Mouse (Mus musculus) lung, postnatal 0 days (tissue): ENCODE measurements around the gene Tpx2. TPM values are rescaled to one million over a fixed set of nuclear protein-coding genes. Genes with fewer than 3 reads are reported as not detected.

ENCODE experiments used
- ATAC-seq: fragments of 200-750 bp; cut with Nextera tagmentation; 2 replicates; pipeline ENCODE4 v1.8.0; 2017; ENCODE audit warnings: moderate library complexity
- DNase-seq: peaks from one replicate; pipeline ENCODE4 v3.0.0-alpha.2; 2016; ENCODE audit warnings: low spot score
- H3K27ac ChIP-seq: fragments of 300-500 bp; sonication (generic); 2 replicates; pipeline ENCODE4 v1.5.1; 2014; ENCODE audit warnings: antibody characterized with exemption, mild to moderate bottlenecking, low read length, mixed read lengths
- H3K27me3 ChIP-seq: fragments of 300-500 bp; sonication (generic); replicated peaks from 2 replicates; pipeline ENCODE4 v1.6.1; 2014; ENCODE audit warnings: low read length, mixed read lengths; ENCODE audit not compliant: insufficient read depth
- H3K36me3 ChIP-seq: fragments of 300-500 bp; sonication (generic); 2 replicates; pipeline ENCODE4 v1.6.1; 2014; ENCODE audit warnings: low read length, mixed read lengths; ENCODE audit not compliant: insufficient read depth
- H3K4me1 ChIP-seq: fragments of 300-500 bp; sonication (generic); 2 replicates; pipeline ENCODE4 v1.6.1; 2014; ENCODE audit warnings: antibody characterized with exemption, low read depth, low read length, mixed read lengths; ENCODE audit not compliant: insufficient read depth
- H3K4me2 ChIP-seq: fragments of 300-500 bp; sonication (generic); replicated peaks from 2 replicates; pipeline ENCODE4 v1.6.1; 2014; ENCODE audit warnings: low read depth, mild to moderate bottlenecking, low read length, moderate library complexity, mixed read lengths
- H3K4me3 ChIP-seq: fragments of 300-500 bp; sonication (generic); 2 replicates; pipeline ENCODE4 v1.5.1; 2014; ENCODE audit warnings: low read depth, low read length
- H3K9ac ChIP-seq: fragments of 300-500 bp; sonication (generic); replicated peaks from 2 replicates; pipeline ENCODE4 v1.6.1; 2014; ENCODE audit warnings: low read depth, mild to moderate bottlenecking
- H3K9me3 ChIP-seq: fragments of 300-500 bp; sonication (generic); 2 replicates; pipeline ENCODE4 v1.6.1; 2016; ENCODE audit warnings: low read length, mixed read lengths
- CTCF ChIP-seq: IDR thresholded peaks from 2 replicates; pipeline ENCODE4 v1.5.1; 2016; ENCODE audit warnings: antibody characterized with exemption, mild to moderate bottlenecking
- EP300 ChIP-seq: IDR thresholded peaks from 2 replicates; pipeline ENCODE4 v1.6.1; 2016; ENCODE audit warnings: antibody characterized with exemption, mild to moderate bottlenecking, control low read depth
- WGBS: fragments of 180-500 bp; shearing (Covaris S2); extraction: QIAGEN DNeasy Blood & Tissue Kit; methylation state at CpG from one replicate; pipeline ENCODE4 v1.1.7; 2014; 5-methylcytosine and 5-hydroxymethylcytosine counted together
- polyA plus RNA-seq: library from polyadenylated mRNA; unstranded; fragments of >200 nt; fragmentation: Nextera tagmentation; extraction: Ambion mirVana; gene quantifications from 2 replicates; pipeline ENCODE4 v1.2.1, GENCODE M21; 2015

Gene Tpx2
- polyA plus RNA-seq, 1 experiment from 2014 or later, result 3.1 TPM

- Histone ChIP-seq H3K4me2 (no peak overlapping the region), H3K27ac (no peak overlapping the region), H3K27me3 (no peaks in the 10 kb centered on the region), H3K9me3 (no peaks in the 10 kb centered on the region), H3K9ac (no peak overlapping the region), H3K4me1 (no peaks in the 10 kb centered on the region), H3K4me3 (no peak overlapping the region), H3K36me3 (peaks cover 3% of the 10 kb centered on the region; the same call in 1 of the 2 replicates)
- ATAC-seq, result no peak
- TF ChIP-seq EP300 (no peak), CTCF (no peak)
- no peak for DNase-seq
- WGBS, result 83% methylated on average over 6 of the region's 6 CpGs
These were observed 15.6 kb downstream of the Tpx2 start for GRCm38 (mm10) chr2:152863346-152863745.

- H3K9me3 ChIP-seq, result no peaks in the 10 kb centered on the region
- ATAC-seq (no peak), DNase-seq (no peak)
- no peaks in the 10 kb centered on the region for H3K27me3 ChIP-seq
- H3K36me3 ChIP-seq, result peaks cover 3% of the 10 kb centered on the region; the same call in 1 of the 2 replicates
- no peak overlapping the region for H3K9ac ChIP-seq
- WGBS, result 88% methylated on average over 3 of the region's 3 CpGs
- no peaks in the 10 kb centered on the region for H3K4me1 ChIP-seq
- H3K27ac ChIP-seq, result no peak overlapping the region
- H3K4me3 ChIP-seq, result no peak overlapping the region
- TF ChIP-seq EP300 (no peak), CTCF (no peak)
- no peak overlapping the region for H3K4me2 ChIP-seq
These were observed 30.5 kb downstream of the Tpx2 start for GRCm38 (mm10) chr2:152878239-152878638.

GRCm38 (mm10) chr2:152880898-152881297 lies 33.1 kb downstream of the Tpx2 start:
- Histone ChIP-seq H3K36me3 (peaks cover 3% of the 10 kb centered on the region; the same call in 1 of the 2 replicates), H3K4me3 (no peak overlapping the region), H3K27ac (no peak overlapping the region), H3K4me2 (no peak overlapping the region), H3K9ac (no peak overlapping the region), H3K9me3 (no peaks in the 10 kb centered on the region), H3K4me1 (no peaks in the 10 kb centered on the region), H3K27me3 (no peaks in the 10 kb centered on the region)
- DNase-seq, result no peak
- TF ChIP-seq CTCF (no peak), EP300 (no peak)
- 90% methylated on average over 13 of the region's 13 CpGs for WGBS
- no peak for ATAC-seq

GRCm38 (mm10) chr2:152884101-152884645 lies 36.4 kb downstream of the Tpx2 start:
- Histone ChIP-seq H3K9ac (no peak overlapping the region), H3K4me1 (no peaks in the 10 kb centered on the region), H3K4me2 (no peak overlapping the region), H3K9me3 (no peaks in the 10 kb centered on the region), H3K4me3 (no peak overlapping the region), H3K36me3 (no peaks in the 10 kb centered on the region), H3K27me3 (no peaks in the 10 kb centered on the region), H3K27ac (no peak overlapping the region)
- TF ChIP-seq CTCF (no peak), EP300 (no peak)
- WGBS, result 91% methylated on average over 6 of the region's 6 CpGs
- no peak for ATAC-seq
- no peak for DNase-seq

DNA sequence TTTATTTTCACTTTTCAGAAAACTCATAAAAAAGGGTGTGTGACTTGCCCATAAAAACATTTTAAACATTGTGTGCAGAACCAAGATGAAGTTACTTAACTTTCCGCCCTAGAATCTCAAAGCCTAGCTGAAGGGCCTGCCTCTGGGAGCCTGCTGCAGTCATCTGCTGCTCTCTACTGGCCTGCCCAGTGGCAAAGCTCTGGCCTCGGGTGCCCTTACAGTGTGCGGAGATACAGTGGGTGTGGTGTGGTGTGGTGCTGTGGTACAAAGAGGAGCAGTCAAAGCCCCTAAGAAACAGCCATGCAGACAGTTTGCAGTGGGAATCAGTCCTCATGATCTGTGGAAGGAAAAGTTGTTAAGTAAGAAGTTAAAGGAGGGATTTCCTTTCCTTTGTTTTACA lies 39.5 kb downstream of the Tpx2 start:
- Histone ChIP-seq H3K9ac (no peak overlapping the region), H3K9me3 (no peaks in the 10 kb centered on the region), H3K4me1 (no peaks in the 10 kb centered on the region), H3K36me3 (0 out of 2 replicates have a peak, but pooled peaks cover 4% of the 10 kb centered on the region), H3K4me3 (no peak overlapping the region), H3K27me3 (no peaks in the 10 kb centered on the region), H3K4me2 (no peak overlapping the region), H3K27ac (no peak overlapping the region)
- ATAC-seq (no peak), DNase-seq (no peak)
- WGBS, result 90% methylated on average over 3 of the region's 3 CpGs
- TF ChIP-seq CTCF, result peak; percentile 19; the same call in 1 of the 2 replicates
- TF ChIP-seq EP300, result no peak

GRCm38 (mm10) chr2:152888774-152889173 lies 41.0 kb downstream of the Tpx2 start:
- Histone ChIP-seq H3K27ac (no peak overlapping the region), H3K4me1 (no peaks in the 10 kb centered on the region), H3K4me3 (no peak overlapping the region), H3K27me3 (no peaks in the 10 kb centered on the region), H3K4me2 (no peak overlapping the region), H3K9ac (no peak overlapping the region), H3K9me3 (no peaks in the 10 kb centered on the region), H3K36me3 (peaks cover 13% of the 10 kb centered on the region; the same call in 1 of the 2 replicates)
- TF ChIP-seq EP300, result no peak
- no peak for TF ChIP-seq CTCF
- 87% methylated on average over 5 of the region's 5 CpGs for WGBS
- no peak for DNase-seq
- ATAC-seq, result no peak

DNA sequence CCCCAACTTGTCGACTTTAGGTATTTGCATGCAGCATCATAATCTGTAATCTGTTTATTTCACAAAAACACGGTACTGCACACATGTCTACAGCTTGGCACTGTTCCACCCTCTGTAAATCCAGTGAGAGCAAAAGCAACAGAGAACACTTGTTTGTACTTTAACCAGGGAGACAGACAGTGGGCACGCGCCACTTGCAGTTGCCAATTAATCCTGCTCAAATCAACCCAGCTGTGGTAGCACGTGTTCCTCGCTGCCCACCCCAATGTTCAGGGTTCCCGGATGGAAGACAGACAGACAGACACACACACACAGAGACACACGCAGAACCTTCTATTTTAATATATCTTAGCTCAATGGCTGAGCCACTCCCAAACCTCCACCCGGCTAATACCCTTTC lies 48.1 kb downstream of the Tpx2 start:
- no peak overlapping the region for H3K27ac ChIP-seq
- 89% methylated on average over 9 of the region's 9 CpGs for WGBS
- DNase-seq, result no peak
- TF ChIP-seq EP300, result no peak
- TF ChIP-seq CTCF, result no peak
- ATAC-seq, result no peak
- no peak overlapping the region for H3K4me2 ChIP-seq
- H3K36me3 ChIP-seq, result peaks cover 12% of the 10 kb centered on the region; the same call in 1 of the 2 replicates
- no peak overlapping the region for H3K4me3 ChIP-seq
- H3K9me3 ChIP-seq, result no peaks in the 10 kb centered on the region
- no peaks in the 10 kb centered on the region for H3K4me1 ChIP-seq
- no peak overlapping the region for H3K9ac ChIP-seq
- no peaks in the 10 kb centered on the region for H3K27me3 ChIP-seq
